Mouse (Mus musculus) cerebellum, adult 18-20 months (tissue): ENCODE measurements around the gene Cul7.

Experiments
- DNase-seq, 2 experiments: peaks; one replicate each; pipeline ENCODE4 v3.0.0; 2021

Gene Cul7

GRCm38 (mm10) chr17:46704887-46705835 lies 55.0 kb downstream of the Cul7 start, which contains the start of gene Ppp2r5d:
TSS of gene Ppp2r5d (minus strand) at chr17:46705111.
- DNase-seq, result peak; percentile 93 to 98

DNA sequence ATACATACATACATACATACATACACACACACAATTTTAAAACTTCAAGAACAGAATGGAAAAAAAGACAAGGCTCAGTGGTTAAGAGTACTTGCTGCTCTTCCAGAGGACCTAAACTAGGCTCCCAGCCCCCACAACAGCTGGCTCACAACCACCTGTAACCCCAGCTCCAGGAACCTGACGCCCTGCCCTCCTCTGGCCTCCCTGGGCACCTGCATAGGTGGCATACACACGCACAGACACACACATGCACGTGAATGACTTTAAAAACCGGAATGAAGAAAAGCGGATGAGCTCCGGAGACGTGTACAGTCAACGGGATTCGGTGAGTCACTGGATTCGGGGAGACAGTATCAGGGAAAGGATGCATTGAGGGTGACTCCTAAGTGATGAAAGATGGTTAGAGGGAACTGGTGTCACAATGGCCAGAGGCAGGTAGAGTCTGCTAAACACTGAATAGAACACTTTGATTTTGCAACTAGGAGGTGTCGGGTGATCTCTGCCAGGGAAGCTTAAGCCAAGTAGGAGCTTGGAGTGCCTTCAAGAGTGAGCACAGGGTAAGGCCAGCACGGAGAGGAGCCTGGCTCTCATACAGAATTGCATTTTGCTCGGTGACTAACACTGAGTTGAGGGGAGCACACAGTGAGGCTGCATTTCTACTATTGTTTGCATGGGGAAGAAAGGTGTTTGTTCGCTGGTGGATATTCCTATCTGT lies 56.4 kb downstream of the Cul7 start:
- no peak for DNase-seq

DNA sequence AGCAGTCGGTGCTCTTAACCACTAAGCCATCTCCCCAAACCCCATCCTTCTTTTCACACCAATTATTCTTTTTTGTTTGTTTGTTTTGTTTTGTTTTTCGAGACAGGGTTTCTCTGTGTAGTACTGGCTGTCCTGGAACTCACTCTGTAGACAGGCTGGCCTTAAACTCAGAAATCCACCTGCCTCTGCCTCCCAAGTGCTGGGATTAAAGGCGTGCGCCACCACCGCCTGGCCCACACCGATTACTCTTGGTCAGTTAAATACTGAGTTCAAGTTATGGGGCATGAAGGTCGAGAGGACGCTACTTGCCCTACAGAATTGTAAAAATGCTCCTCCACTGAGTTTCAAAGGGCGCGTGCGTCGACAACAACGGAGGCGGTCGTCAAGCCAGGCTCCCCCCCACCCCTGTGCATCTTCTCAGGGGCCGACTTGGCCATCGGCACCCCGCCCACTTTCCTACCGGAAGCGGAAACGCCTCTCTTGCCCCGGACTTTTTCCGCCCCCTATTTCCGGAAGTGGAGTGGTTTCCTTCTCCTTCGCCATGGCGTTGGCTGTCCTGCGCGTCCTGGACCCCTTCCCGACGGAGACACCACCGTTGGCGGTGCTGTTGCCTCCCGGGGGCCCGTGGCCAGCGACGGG lies 60.9 kb downstream of the Cul7 start, which contains the start of gene Pex6:
TSS of gene Pex6 (plus strand) at position 505 of the 639 bp plus-strand sequence.
- peak; percentile 93 to 95 for DNase-seq

DNA sequence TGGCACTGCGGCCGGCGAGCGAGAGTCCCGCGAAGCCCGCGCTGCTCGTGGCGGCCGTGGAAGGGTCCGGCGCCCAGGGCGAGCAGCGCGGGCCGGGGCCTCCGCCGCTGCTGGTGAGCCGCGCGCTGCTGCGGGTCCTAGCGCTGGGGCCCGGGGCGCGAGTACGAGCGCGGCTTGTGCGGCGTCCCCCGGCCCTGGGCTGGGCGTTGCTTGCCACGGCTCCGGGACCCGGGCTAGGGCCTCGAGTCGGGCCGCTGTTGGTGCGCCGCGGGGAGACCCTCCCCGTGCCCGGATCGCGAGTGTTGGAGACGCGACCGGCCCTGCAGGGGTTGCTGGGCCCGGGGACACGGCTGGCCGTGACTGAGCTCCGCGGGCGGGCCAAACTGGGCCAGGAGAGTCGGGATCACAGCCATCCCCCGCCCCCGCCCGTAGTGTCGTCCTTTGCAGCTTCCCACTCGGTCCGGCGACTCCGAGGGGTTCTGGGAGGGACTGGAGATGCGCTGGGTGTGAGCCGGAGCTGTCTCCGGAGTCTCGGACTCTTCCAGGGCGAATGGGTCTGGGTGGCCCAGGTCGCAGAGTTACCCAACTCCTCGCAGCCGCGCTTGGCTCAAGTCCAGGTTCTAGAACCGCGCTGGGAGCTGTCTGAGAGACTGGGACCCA lies 61.6 kb downstream of the Cul7 start:
- peak in 1 of 2 experiments; percentile 53 for DNase-seq

- DNase-seq, result no peak
These were observed 62.3 kb downstream of the Cul7 start for GRCm38 (mm10) chr17:46712442-46712841.

DNA sequence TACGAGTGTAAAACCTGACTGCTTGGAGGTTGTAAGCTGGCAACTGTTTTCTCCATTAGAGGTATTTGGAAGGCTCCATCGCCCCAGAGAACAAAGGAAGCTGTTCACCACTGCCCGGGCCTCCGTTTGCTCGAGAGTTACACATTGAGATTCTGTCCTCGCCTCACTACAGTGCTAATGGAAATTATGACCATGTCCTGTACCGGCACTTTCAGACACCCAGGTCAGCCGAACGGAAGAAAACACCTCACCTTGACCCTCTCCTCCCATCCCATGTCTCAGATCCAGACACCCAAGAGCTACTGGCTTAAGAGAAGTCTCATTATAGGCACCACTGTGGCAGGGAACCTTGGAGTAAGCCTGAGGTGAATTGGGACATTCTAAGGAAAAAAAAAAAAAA lies 63.7 kb downstream of the Cul7 start:
- DNase-seq, result no peak
